Mouse (Mus musculus) MEL-GATA-1-ER (cell line): ENCODE results near the gene Camk2d.

Source experiments
- DNase-seq: peaks from one replicate; pipeline ENCODE4 v3.0.0-alpha.2; 2012; ENCODE audit warnings: low read depth; ENCODE audit errors: extremely low read depth

Gene Camk2d

GRCm38 (mm10) chr3:126650747-126651146 lies 54.6 kb downstream of the Camk2d start:
- DNase-seq = no peak

- no peak for DNase-seq
Observed at GRCm38 (mm10) chr3:126652361-126652760, 56.3 kb downstream of the Camk2d start.

GRCm38 (mm10) chr3:126653118-126653517 lies 57.0 kb downstream of the Camk2d start:
- DNase-seq = no peak

GRCm38 (mm10) chr3:126656173-126656572 lies 60.1 kb downstream of the Camk2d start:
- DNase-seq = no peak

GRCm38 (mm10) chr3:126657895-126658294 lies 61.8 kb downstream of the Camk2d start:
- DNase-seq = no peak

- DNase-seq = no peak
Observed at GRCm38 (mm10) chr3:126658791-126659190, 62.7 kb downstream of the Camk2d start.

GRCm38 (mm10) chr3:126659235-126659634 lies 63.1 kb downstream of the Camk2d start:
- DNase-seq = no peak

- no peak for DNase-seq
Observed at GRCm38 (mm10) chr3:126659832-126660564, 63.9 kb downstream of the Camk2d start.

GRCm38 (mm10) chr3:126660575-126660974 lies 64.5 kb downstream of the Camk2d start:
- no peak for DNase-seq

GRCm38 (mm10) chr3:126660986-126661385 lies 64.9 kb downstream of the Camk2d start:
- DNase-seq = no peak

GRCm38 (mm10) chr3:126661920-126662319 lies 65.8 kb downstream of the Camk2d start:
- DNase-seq = no peak

GRCm38 (mm10) chr3:126663436-126663835 lies 67.3 kb downstream of the Camk2d start:
- DNase-seq = no peak

GRCm38 (mm10) chr3:126665866-126666265 lies 69.8 kb downstream of the Camk2d start:
- no peak for DNase-seq

GRCm38 (mm10) chr3:126667019-126667418 lies 70.9 kb downstream of the Camk2d start:
- no peak for DNase-seq

- DNase-seq = no peak
Observed at GRCm38 (mm10) chr3:126667451-126667850, 71.3 kb downstream of the Camk2d start.

GRCm38 (mm10) chr3:126668123-126668522 lies 72.0 kb downstream of the Camk2d start:
- DNase-seq = no peak

GRCm38 (mm10) chr3:126668692-126669091 lies 72.6 kb downstream of the Camk2d start:
- DNase-seq = no peak

GRCm38 (mm10) chr3:126670413-126670812 lies 74.3 kb downstream of the Camk2d start:
- no peak for DNase-seq

- no peak for DNase-seq
Observed at GRCm38 (mm10) chr3:126671292-126671691, 75.2 kb downstream of the Camk2d start.

GRCm38 (mm10) chr3:126681051-126681450 lies 84.9 kb downstream of the Camk2d start:
- no peak for DNase-seq

- no peak for DNase-seq
Observed at GRCm38 (mm10) chr3:126681996-126682395, 85.9 kb downstream of the Camk2d start.

GRCm38 (mm10) chr3:126685363-126685762 lies 89.3 kb downstream of the Camk2d start:
- DNase-seq = no peak

- DNase-seq = no peak
Observed at GRCm38 (mm10) chr3:126687150-126687549, 91.0 kb downstream of the Camk2d start.
